Mouse (Mus musculus): ENCODE results near the gene Dtx1. TPM values are rescaled to one million over a fixed set of nuclear protein-coding genes. Genes with fewer than 3 reads are reported as not detected.

Gene Dtx1
- polyA plus RNA-seq, 1 experiment: 46.0 TPM

DNA sequence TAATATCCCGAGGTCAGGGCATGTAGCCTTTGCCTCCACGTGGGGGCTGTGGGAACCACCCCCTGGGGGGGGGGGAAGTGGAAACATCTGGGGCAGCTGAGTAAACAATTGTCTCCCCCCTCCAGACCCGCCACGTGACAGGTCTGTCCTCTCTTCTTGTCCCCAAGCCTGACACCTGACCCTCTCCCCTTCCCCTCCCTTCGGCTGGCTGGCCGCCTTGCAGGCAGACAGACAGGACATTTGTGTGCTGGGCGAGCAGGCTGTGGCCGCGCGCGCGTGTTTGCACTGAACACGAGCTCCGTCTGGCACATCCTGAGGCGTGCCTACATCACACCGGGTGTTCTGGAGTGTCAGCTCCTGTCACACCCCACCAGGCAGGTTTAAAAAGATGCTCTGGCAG is 5.2 kb downstream of the Dtx1 start:
- peaks cover 4% of the 10 kb centered on the region for H3K27me3 ChIP-seq (ENCODE audit: control insufficient read depth, insufficient read depth, low read length)
- no peak overlapping the region for H3K4me3 ChIP-seq (ENCODE audit: control insufficient read depth, low read depth, low read length)
- no peak for TF ChIP-seq CTCF (IDR thresholded peaks at IDR 0.05; ENCODE audit: control insufficient read depth, insufficient read depth, insufficient replicate concordance, low read depth, low read length)
- TF ChIP-seq POLR2A (IDR thresholded peaks at IDR 0.05; ENCODE audit: control insufficient read depth, low read depth, low read length): no peak
- H3K27ac ChIP-seq (ENCODE audit: control insufficient read depth, insufficient read depth, low read depth, low read length): no peak overlapping the region
- peaks cover 18% of the 10 kb centered on the region for H3K4me1 ChIP-seq (ENCODE audit: control insufficient read depth, insufficient read depth, low read length)
- H3K36me3 ChIP-seq (ENCODE audit: control insufficient read depth, insufficient read depth, low read length): no peaks in the 10 kb centered on the region

DNA sequence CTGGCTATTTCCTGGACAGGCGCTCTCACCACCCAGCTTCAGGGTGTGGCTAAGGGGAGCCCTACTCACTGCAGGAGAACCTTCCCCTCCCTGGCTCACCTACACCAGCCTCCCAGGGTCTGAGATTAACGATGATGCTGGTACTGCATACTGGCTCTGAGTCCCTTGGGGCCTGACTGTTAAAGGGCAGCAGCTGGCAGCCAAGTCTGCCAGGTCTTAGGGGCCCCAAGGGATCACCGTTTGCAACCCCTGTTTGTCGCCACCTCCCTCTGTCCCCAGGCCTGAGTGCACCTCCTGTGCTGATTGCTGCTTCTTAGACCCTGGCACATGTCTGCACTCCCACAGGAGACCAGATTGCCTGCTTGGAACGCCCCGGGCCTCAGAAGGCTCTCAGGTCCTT is 7.3 kb downstream of the Dtx1 start:
- Histone ChIP-seq H3K4me3 (ENCODE audit: control insufficient read depth, low read depth, low read length) (no peak overlapping the region), H3K27ac (ENCODE audit: control insufficient read depth, insufficient read depth, low read depth, low read length) (no peak overlapping the region), H3K4me1 (ENCODE audit: control insufficient read depth, insufficient read depth, low read length) (peaks cover 13% of the 10 kb centered on the region), H3K27me3 (ENCODE audit: control insufficient read depth, insufficient read depth, low read length) (no peaks in the 10 kb centered on the region), H3K36me3 (ENCODE audit: control insufficient read depth, insufficient read depth, low read length) (no peaks in the 10 kb centered on the region)
- no peak for TF ChIP-seq CTCF (IDR thresholded peaks at IDR 0.05; ENCODE audit: control insufficient read depth, insufficient read depth, insufficient replicate concordance, low read depth, low read length)
- no peak for TF ChIP-seq POLR2A (IDR thresholded peaks at IDR 0.05; ENCODE audit: control insufficient read depth, low read depth, low read length)

DNA sequence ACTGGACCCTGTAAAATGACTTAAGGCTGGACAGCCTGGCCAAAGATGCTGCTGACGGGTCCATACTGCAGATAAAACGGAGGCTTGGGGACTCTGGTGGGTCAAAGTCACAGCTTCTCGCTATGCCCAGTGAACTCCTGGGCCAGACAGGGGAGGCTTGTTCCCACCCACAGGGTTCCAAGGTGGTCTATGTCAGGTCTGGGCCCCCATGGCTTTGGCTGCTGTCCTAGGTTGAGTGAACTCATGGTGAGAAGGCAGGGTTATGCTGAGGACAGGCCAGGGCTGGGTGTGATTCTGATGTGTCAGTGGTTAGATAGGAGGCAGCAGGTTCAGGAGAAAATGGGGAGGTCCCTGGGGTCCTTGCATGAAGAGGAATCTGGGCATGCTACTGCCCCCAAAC is 8.1 kb downstream of the Dtx1 start:
- H3K27ac ChIP-seq (ENCODE audit: control insufficient read depth, insufficient read depth, low read depth, low read length): no peak overlapping the region
- no peak overlapping the region for H3K4me3 ChIP-seq (ENCODE audit: control insufficient read depth, low read depth, low read length)
- TF ChIP-seq POLR2A (IDR thresholded peaks at IDR 0.05; ENCODE audit: control insufficient read depth, low read depth, low read length) (no peak), CTCF (IDR thresholded peaks at IDR 0.05; ENCODE audit: control insufficient read depth, insufficient read depth, insufficient replicate concordance, low read depth, low read length) (no peak)
- H3K4me1 ChIP-seq (ENCODE audit: control insufficient read depth, insufficient read depth, low read length): peaks cover 19% of the 10 kb centered on the region
- H3K36me3 ChIP-seq (ENCODE audit: control insufficient read depth, insufficient read depth, low read length): no peaks in the 10 kb centered on the region
- H3K27me3 ChIP-seq (ENCODE audit: control insufficient read depth, insufficient read depth, low read length): no peaks in the 10 kb centered on the region

DNA sequence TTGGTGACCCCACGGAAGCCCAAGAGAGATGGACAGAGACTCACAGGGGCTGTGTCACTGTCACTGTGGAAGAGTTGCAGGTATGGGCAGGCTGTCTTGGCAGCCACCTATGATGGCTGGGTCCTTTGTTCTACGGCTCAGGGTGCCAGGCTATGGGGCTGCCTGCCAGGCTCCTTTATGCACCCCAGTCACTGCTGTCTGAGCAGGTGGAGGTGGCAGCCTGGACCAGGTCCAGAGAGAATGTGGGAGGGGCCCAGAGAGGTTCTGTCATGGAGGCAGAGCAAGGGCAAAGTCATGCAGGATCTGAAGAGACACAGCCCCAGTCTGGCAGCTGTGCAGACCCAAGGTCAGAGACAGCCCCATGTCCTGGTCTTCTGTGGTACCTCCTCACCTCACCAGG is 8.8 kb downstream of the Dtx1 start:
- no peaks in the 10 kb centered on the region for H3K36me3 ChIP-seq (ENCODE audit: control insufficient read depth, insufficient read depth, low read length)
- no peak overlapping the region for H3K27ac ChIP-seq (ENCODE audit: control insufficient read depth, insufficient read depth, low read depth, low read length)
- H3K4me1 ChIP-seq (ENCODE audit: control insufficient read depth, insufficient read depth, low read length): peaks cover 23% of the 10 kb centered on the region
- TF ChIP-seq POLR2A (IDR thresholded peaks at IDR 0.05; ENCODE audit: control insufficient read depth, low read depth, low read length): no peak
- no peak for TF ChIP-seq CTCF (IDR thresholded peaks at IDR 0.05; ENCODE audit: control insufficient read depth, insufficient read depth, insufficient replicate concordance, low read depth, low read length)
- H3K27me3 ChIP-seq (ENCODE audit: control insufficient read depth, insufficient read depth, low read length): no peaks in the 10 kb centered on the region
- H3K4me3 ChIP-seq (ENCODE audit: control insufficient read depth, low read depth, low read length): no peak overlapping the region

DNA sequence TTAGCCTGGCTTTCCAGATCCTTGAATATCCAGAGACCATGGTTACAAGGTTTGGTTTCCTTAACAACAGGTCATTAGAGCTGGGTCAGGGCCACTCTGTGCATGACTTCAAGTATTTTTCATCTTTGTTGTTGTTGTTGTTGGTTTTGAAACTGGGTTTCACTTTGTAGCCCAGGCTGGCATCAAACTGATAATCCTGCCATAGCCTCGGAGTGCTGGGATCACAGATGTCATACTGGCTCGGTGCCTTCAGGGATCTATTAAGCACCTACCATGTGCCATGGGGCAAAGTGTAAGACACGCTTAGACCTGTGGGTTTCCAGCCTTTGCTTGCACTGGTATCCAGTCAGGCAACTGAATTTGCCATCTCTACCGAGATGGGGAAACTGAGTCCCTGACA is 9.3 kb downstream of the Dtx1 start:
- H3K4me1 ChIP-seq (ENCODE audit: control insufficient read depth, insufficient read depth, low read length): peaks cover 23% of the 10 kb centered on the region
- H3K36me3 ChIP-seq (ENCODE audit: control insufficient read depth, insufficient read depth, low read length): no peaks in the 10 kb centered on the region

DNA sequence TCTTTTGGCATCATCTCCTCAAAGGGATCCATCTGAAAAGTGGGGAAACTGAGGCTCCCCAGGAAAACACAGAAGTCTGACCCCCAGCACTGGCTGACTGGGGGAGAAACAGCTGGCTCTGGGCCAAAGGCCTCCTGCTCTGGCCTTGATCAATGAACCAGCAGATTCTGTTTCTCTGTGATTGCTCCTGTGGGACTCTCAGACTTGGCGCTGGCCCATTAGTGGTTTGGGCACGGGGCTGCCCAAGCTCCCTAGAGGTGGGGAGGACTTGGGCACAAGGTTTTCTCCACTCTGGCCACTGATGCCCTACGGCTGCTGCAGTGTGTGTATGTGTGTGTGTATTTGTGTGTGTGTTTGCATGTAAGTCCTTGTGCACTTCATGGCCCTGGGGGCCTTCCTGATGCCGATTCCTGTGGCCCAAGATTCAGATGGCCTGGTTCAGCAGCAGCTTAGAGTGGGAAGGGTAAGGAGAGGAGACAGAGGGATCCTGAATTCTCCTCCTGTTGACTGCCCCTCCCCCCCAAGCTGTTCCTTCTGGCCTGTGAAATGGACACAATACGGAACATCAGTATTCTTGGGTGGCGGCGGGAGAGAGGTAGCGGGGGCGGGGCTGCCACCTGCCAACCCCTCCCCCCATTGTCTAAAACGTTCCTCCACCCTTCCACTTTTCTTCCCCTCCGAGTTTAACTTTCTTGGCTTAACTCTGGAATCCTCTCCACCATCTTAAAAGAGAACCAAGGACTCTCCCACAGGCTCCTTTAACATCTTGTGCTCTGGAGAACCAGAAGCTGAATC is 10.5 kb downstream of the Dtx1 start:
- Histone ChIP-seq H3K4me3 (ENCODE audit: control insufficient read depth, low read depth, low read length) (no peak overlapping the region), H3K36me3 (ENCODE audit: control insufficient read depth, insufficient read depth, low read length) (no peaks in the 10 kb centered on the region), H3K27ac (ENCODE audit: control insufficient read depth, insufficient read depth, low read depth, low read length) (no peak overlapping the region), H3K4me1 (ENCODE audit: control insufficient read depth, insufficient read depth, low read length) (peaks cover 18% of the 10 kb centered on the region), H3K27me3 (ENCODE audit: control insufficient read depth, insufficient read depth, low read length) (no peaks in the 10 kb centered on the region)
- TF ChIP-seq CTCF (IDR thresholded peaks at IDR 0.05; ENCODE audit: control insufficient read depth, insufficient read depth, insufficient replicate concordance, low read depth, low read length) (no peak), POLR2A (IDR thresholded peaks at IDR 0.05; ENCODE audit: control insufficient read depth, low read depth, low read length) (no peak)

More for the DNA sequence above, 9.3 kb downstream of the Dtx1 start:
- Histone ChIP-seq H3K27me3 (ENCODE audit: control insufficient read depth, insufficient read depth, low read length) (no peaks in the 10 kb centered on the region), H3K27ac (ENCODE audit: control insufficient read depth, insufficient read depth, low read depth, low read length) (no peak overlapping the region), H3K4me3 (ENCODE audit: control insufficient read depth, low read depth, low read length) (no peak overlapping the region)
- TF ChIP-seq POLR2A (IDR thresholded peaks at IDR 0.05; ENCODE audit: control insufficient read depth, low read depth, low read length): no peak
- TF ChIP-seq CTCF (IDR thresholded peaks at IDR 0.05; ENCODE audit: control insufficient read depth, insufficient read depth, insufficient replicate concordance, low read depth, low read length): no peak

DNA sequence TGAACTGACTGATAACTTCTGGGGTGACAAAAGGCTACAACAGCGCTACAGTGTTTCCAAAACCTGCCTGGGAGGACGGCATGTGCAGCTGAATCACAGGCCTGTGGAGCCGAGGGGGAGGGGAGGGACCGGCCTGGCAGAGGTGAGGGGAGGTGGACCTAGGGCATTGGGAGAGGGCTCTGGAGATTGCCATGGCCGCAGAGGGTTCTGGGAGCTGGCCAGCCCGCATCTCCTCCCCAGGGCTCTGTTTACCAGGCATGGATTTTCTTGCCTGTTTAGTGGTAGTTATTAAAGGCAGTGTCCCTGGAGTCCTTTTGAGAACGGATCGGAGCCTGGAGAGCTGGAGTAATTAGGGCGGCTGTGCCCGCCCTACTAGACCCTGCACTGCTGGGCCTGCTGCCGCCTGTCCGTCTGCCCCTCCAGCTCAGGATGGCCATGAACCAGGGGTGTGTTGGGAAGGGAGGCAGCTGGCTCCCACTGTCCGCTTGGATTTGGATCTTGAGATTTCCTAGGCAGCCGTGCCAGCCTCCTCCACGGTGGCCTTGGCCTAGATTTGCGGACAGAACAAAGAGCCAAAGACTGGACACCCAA is 12.8 kb downstream of the Dtx1 start:
- TF ChIP-seq POLR2A (IDR thresholded peaks at IDR 0.05; ENCODE audit: control insufficient read depth, low read depth, low read length) (no peak), CTCF (IDR thresholded peaks at IDR 0.05; ENCODE audit: control insufficient read depth, insufficient read depth, insufficient replicate concordance, low read depth, low read length) (no peak)
- no peaks in the 10 kb centered on the region for H3K36me3 ChIP-seq (ENCODE audit: control insufficient read depth, insufficient read depth, low read length)
- peaks cover 21% of the 10 kb centered on the region for H3K4me1 ChIP-seq (ENCODE audit: control insufficient read depth, insufficient read depth, low read length)
- H3K27me3 ChIP-seq (ENCODE audit: control insufficient read depth, insufficient read depth, low read length): no peaks in the 10 kb centered on the region
- peak overlapping the region; percentile 72 for H3K27ac ChIP-seq (ENCODE audit: control insufficient read depth, insufficient read depth, low read depth, low read length)
- H3K4me3 ChIP-seq (ENCODE audit: control insufficient read depth, low read depth, low read length): no peak overlapping the region

Data from testis, adult 2 months (tissue).